Mouse (Mus musculus) lung, postnatal 0 days (tissue): ENCODE measurements at regions not wholly inside any gene's neighbourhood (a gene's known extent, or its start where the extent isn't known, plus 50 kb on each side); places are given as distances from the start of the nearest gene placed in this dataset.

Experiments used
- CTCF ChIP-seq: IDR thresholded peaks from 2 replicates; pipeline ENCODE4 v1.5.1; 2016; ENCODE audit warnings: antibody characterized with exemption, mild to moderate bottlenecking
- EP300 ChIP-seq: IDR thresholded peaks from 2 replicates; pipeline ENCODE4 v1.6.1; 2016; ENCODE audit warnings: antibody characterized with exemption, mild to moderate bottlenecking, control low read depth

GRCm38 (mm10) chr8:107719656-107720055 lies 131.4 kb upstream of the Psmd7 start:
- TF ChIP-seq CTCF (peak; percentile 41), EP300 (no peak)
